Mouse (Mus musculus): Measurements from ENCODE around the gene Upk3bl. TPM values are rescaled to one million over a fixed set of nuclear protein-coding genes. Genes with fewer than 3 reads are reported as not detected.

Upk3bl gene
- polyA plus RNA-seq (2021; fragmentation: Nextera tagmentation) = 0.53 and 0.93 TPM in 2 replicates
- long read RNA-seq, experiment 1, partial matches to known transcripts = 1 of 1 reads
- long read RNA-seq, experiment 1, other reads (novel, unspliced or antisense) = 0 of 1 reads
- long read RNA-seq, experiment 2 = 0 reads

DNA sequence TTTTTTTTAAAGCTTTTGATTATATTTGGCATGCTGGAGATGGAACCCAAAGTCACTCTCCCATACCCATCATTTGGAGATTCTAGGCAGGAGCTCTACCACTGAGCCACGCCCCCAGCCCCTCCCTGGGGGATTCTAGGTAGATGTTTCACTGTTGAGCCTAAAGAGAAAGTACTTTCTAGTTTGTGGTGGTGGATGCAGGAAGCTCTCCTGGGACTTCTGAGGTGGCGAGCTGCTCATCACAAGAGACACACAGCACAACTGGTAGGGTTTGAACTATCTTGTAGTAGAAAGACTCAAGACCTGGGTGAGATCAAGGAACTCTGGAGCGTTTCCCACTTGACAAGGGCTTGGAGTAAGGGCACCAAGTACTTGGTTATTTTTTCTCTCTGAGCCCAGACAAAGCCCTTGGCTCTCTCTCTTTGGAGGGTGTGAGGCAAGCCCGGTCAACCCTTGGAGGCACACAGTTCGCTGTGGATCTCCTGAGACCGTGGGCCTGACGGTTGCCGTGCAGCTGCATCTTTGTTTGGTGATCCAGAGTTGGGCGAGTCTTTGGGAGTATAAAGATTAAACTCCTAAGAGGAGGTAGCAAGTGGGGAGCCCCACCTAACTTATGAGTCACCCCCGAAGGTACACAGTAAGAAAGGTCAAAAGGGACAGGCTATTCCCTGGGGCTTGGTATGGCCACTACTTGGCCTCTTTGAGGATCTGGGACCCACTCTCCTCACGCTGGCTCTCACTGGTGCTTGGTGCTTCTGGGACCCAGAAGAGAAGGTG lies at the start of gene Upk3bl:
Upk3bl (plus strand) TSS at position 192 of the 777 bp plus-strand sequence.

DNA sequence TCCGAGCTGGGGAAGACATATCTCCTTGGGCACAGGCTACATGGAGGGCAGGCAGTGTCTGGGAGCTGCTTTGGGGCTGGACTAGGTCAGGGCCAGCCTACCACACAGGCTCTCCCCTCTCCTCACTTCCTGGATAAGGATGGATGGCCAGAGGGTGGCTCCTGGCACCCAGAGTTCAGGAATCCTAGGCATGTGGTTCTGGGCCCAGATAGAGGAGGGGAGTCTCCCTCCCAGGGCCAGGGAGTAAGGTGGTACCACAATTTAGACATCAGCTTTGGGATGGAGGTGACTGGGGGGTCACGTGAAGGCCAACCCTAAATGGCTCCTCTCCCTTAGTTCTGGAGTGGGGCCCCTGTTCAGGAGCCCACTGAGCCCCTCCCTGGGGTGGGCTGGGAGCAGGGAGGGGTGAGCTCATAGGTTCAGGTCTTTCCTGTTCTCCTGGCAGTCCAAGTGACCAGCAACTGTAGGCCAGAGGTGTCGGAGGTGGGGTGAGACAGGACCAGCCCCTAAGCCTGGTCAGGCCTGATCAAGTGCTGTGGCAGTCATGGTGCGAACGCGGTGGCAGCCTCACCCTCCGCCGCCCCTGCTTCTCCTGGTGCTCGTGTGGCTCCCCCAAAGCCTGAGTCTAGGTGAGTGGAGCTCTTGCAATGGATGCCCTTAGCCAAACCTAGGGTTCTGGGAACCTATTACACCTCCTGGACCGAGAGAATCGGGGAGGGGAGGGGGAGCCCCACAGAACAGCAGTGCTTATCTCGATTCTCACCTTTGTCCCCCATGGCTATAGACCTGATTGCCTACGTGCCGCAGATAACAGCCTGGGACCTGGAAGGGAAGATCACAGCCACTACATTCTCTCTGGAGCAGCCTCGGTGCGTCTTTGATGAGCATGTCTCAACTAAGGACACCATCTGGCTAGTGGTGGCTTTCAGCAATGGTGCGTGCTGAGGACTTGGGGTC lies 15.8 kb upstream of the Upk3bl start, which contains the start of gene Upk3b:
Upk3b (plus strand) TSS at position 239 of the 957 bp plus-strand sequence.

DNA sequence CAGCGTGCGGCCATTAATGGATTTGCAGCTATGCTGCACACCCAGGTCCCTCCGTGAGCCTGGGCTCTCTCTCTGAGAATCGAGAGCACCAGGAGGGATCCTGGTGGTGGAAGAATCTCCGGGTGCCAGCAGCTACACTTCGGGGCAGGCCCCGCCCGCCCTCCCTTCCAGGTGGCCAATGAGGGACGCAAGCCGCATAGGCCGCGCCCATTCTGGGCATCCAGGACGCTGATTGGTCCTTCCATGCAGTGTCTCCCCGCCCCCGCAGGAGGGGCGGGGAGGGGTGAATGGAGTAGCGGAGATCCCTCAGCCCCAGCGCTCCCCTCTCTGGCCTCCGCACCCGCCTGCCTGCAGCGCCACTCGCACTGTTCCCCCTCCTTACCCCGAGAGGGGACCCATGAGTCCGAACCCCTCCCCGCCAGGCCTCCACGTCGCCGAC lies 29.4 kb downstream of the Upk3bl start, which contains the start of gene Rasa4:
Rasa4 (plus strand) TSS at position 248 of the 439 bp plus-strand sequence.

Small RNAs within 50 kb of the gene (microRNA-seq; reads per million reads assigned to microRNA genes)
- not detected for gene Mir7035

Other genes with a start within 250 kb of the Upk3bl start
- 16.5 and 16.8 TPM in 2 replicates for gene Srrm3, start 247.6 kb upstream of the Upk3bl start, polyA plus RNA-seq (2021; fragmentation: Nextera tagmentation)
- gene Hspb1, start 166.6 kb upstream of the Upk3bl start, polyA plus RNA-seq (2021; fragmentation: Nextera tagmentation) = 28.3 and 33.6 TPM in 2 replicates
- gene Ywhag, start 119.9 kb upstream of the Upk3bl start, polyA plus RNA-seq (2021; fragmentation: Nextera tagmentation) = 463 and 554 TPM in 2 replicates
- 0.93 and 0.94 TPM in 2 replicates for gene Ssc4d, start 80.0 kb upstream of the Upk3bl start, polyA plus RNA-seq (2021; fragmentation: Nextera tagmentation)
- gene Zp3, start 74.4 kb upstream of the Upk3bl start, polyA plus RNA-seq (2021; fragmentation: Nextera tagmentation) = 0.18 and 0.56 TPM in 2 replicates
- gene Dtx2, start 59.7 kb upstream of the Upk3bl start, polyA plus RNA-seq (2021; fragmentation: Nextera tagmentation) = 7.4 and 7.7 TPM in 2 replicates
- gene Upk3b, start 16.0 kb upstream of the Upk3bl start, polyA plus RNA-seq (2021; fragmentation: Nextera tagmentation) = not detected in 2 replicates
- 1.7 and 2.0 TPM in 2 replicates for gene Rasa4, start 29.4 kb downstream of the Upk3bl start, polyA plus RNA-seq (2021; fragmentation: Nextera tagmentation)
- 153 and 176 TPM in 2 replicates for gene Polr2j, start 62.1 kb downstream of the Upk3bl start, polyA plus RNA-seq (2021; fragmentation: Nextera tagmentation)
- 5.6 and 6.3 TPM in 2 replicates for gene Lrwd1, start 81.6 kb downstream of the Upk3bl start, polyA plus RNA-seq (2021; fragmentation: Nextera tagmentation)
- gene Alkbh4, start 81.7 kb downstream of the Upk3bl start, polyA plus RNA-seq (2021; fragmentation: Nextera tagmentation) = 10.3 and 10.5 TPM in 2 replicates
- 79.5 and 83.7 TPM in 2 replicates for gene Orai2, start 116.2 kb downstream of the Upk3bl start, polyA plus RNA-seq (2021; fragmentation: Nextera tagmentation)
- 32.3 and 36.3 TPM in 2 replicates for gene Prkrip1, start 144.5 kb downstream of the Upk3bl start, polyA plus RNA-seq (2021; fragmentation: Nextera tagmentation)
- 0.90 and 1.5 TPM in 2 replicates for gene Sh2b2, start 192.1 kb downstream of the Upk3bl start, polyA plus RNA-seq (2021; fragmentation: Nextera tagmentation)

Data from layer of hippocampus, adult 6 months (tissue).